In the genomic region with DNA sequence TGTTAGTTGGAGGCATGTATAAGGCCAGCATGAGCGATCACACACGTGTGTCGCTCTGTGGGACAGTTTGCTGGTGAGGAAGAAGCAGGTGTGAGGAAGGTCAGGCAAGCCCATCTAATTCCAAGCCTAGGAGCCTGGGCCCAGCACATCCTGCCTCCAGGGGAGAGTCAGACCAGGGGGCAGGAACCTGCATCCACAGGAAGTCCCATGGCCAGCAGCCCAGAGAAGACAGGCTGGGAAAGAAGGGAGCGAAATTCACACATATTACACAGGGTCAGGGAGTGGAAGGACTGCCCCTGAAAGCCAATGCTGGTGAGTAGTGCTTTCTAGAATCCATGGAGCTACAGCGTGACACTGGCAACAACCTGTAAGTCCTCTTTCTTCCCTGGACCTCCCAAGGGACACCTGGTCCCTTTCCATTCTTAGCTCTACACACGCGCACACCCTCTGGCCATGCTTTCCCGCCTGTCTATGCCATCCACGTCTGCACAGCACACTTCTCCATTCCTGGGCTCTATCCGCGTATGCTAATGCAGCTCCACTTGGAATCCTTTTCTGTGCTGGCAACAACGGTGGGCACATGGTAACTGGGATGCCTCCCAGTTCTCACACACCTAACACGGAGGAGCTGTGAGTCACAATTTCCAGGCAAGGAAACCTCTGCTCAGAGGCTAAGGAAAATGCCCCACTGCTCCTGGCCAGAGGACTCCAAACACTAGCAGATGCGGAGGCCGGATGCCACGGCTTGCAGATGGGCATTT, we compare ENCODE assay signal across 11 mouse cellular contexts. TPM values are rescaled to one million over a fixed set of nuclear protein-coding genes. Genes with fewer than 3 reads are reported as not detected.
DNase-seq lines count a peak whose midpoint lies in the region; ATAC-seq and TF ChIP-seq lines count a peak whose summit lies in the region.
"Had no signal": no experiment of that assay in that cellular context is flagged by ENCODE, and none has a peak within 500 bp of the region (broad histone marks: within the 10 kb centered on the region; RNA-seq: fewer than 3 reads in every experiment).

No protein-coding gene starts in this region.

- 83% methylated on average over 16 of the region's 16 CpGs for WGBS in kidney, adult 2 months
- WGBS in limb, embryonic 15.5 days = 74% methylated on average over 16 of the region's 16 CpGs
- WGBS in midbrain, embryonic 14.5 days = 87% methylated on average over 16 of the region's 16 CpGs
- 92% methylated on average over 16 of the region's 16 CpGs for WGBS in midbrain, embryonic 10.5 days

- no peaks in the 10 kb centered on the region for H3K9me3 ChIP-seq in limb, embryonic 15.5 days
- H3K9me3 ChIP-seq in midbrain, embryonic 14.5 days (ENCODE audit: control insufficient read depth, low read length) = no peaks in the 10 kb centered on the region
- no peaks in the 10 kb centered on the region for H3K9me3 ChIP-seq in midbrain, embryonic 10.5 days (replicated peaks)
- H3K9me3 ChIP-seq: neural tube, embryonic 13.5 days had no signal

- no peaks in the 10 kb centered on the region for H3K27me3 ChIP-seq in kidney, adult 2 months (replicated peaks; ENCODE audit: control insufficient read depth, insufficient read depth, low read length)
- no peaks in the 10 kb centered on the region for H3K27me3 ChIP-seq in limb, embryonic 15.5 days
- H3K27me3 ChIP-seq in midbrain, embryonic 14.5 days (ENCODE audit: control insufficient read depth, insufficient read depth, low read length) = no peaks in the 10 kb centered on the region
- H3K27me3 ChIP-seq in midbrain, embryonic 10.5 days (ENCODE audit: low read depth, poor library complexity, severe bottlenecking) = no peaks in the 10 kb centered on the region
- H3K27me3 ChIP-seq: neural tube, embryonic 13.5 days; Patski had no signal

- DNase-seq in cerebellum, postnatal 14 days = peak; percentile 72
- no peak for DNase-seq in cerebellum, adult 9-10 months
- peak; percentile 59 for DNase-seq in kidney, adult 2 months
- no peak for DNase-seq in kidney, adult 11 months
- DNase-seq in NIH3T3 (ENCODE audit: low read depth) = peak; percentile 64
- DNase-seq in midbrain, embryonic 14.5 days = no peak
- DNase-seq in midbrain, embryonic 10.5 days (ENCODE audit: low spot score) = no peak
- DNase-seq: B cell, adult 2 months had no signal

- H3K4me3 ChIP-seq in kidney, adult 2 months (ENCODE audit: insufficient read depth, low read depth, low read length) = no peak overlapping the region
- H3K4me3 ChIP-seq in limb, embryonic 15.5 days = no peak overlapping the region
- no peak overlapping the region for H3K4me3 ChIP-seq in midbrain, embryonic 14.5 days (replicated peaks; ENCODE audit: low read depth, low read length)
- H3K4me3 ChIP-seq in midbrain, embryonic 10.5 days = no peak overlapping the region
- H3K4me3 ChIP-seq: neural tube, embryonic 13.5 days had no signal

- H3K4me1 ChIP-seq in kidney, adult 2 months (ENCODE audit: control insufficient read depth, insufficient read depth, low read length) = peaks cover 6% of the 10 kb centered on the region; the same call in 1 of the 2 replicates
- H3K4me1 ChIP-seq in limb, embryonic 15.5 days = peaks cover 10% of the 10 kb centered on the region; the same call in 1 of the 2 replicates
- H3K4me1 ChIP-seq in midbrain, embryonic 14.5 days (ENCODE audit: control insufficient read depth, insufficient read depth, low read length) = no peaks in the 10 kb centered on the region
- no peaks in the 10 kb centered on the region for H3K4me1 ChIP-seq in midbrain, embryonic 10.5 days

- H3K36me3 ChIP-seq in kidney, adult 2 months (ENCODE audit: control insufficient read depth, insufficient read depth, low read length) = no peaks in the 10 kb centered on the region
- peaks cover 10% of the 10 kb centered on the region; the same call in 1 of the 2 replicates for H3K36me3 ChIP-seq in limb, embryonic 15.5 days
- H3K36me3 ChIP-seq in midbrain, embryonic 14.5 days (ENCODE audit: control insufficient read depth, insufficient read depth, low read length) = peaks cover 19% of the 10 kb centered on the region
- H3K36me3 ChIP-seq in midbrain, embryonic 10.5 days = peaks cover 52% of the 10 kb centered on the region

- no peak for TF ChIP-seq POLR2A in kidney, adult 2 months (IDR thresholded peaks at IDR 0.05; ENCODE audit: low read depth, low read length)

- ATAC-seq in limb, embryonic 15.5 days (ENCODE audit: insufficient number of reproducible peaks, low FRiP score, low TSS enrichment, low read depth) = peak; percentile 71
- no peak for ATAC-seq in midbrain, embryonic 14.5 days (ENCODE audit: low FRiP score, low TSS enrichment)
- ATAC-seq: Patski had no signal

- no peak overlapping the region for H3K9ac ChIP-seq in limb, embryonic 15.5 days
- H3K9ac ChIP-seq in midbrain, embryonic 14.5 days (replicated peaks; ENCODE audit: low read length) = no peak overlapping the region
- H3K9ac ChIP-seq: neural tube, embryonic 13.5 days had no signal

- no peak overlapping the region for H3K27ac ChIP-seq in kidney, adult 2 months (ENCODE audit: insufficient read depth, low read depth, low read length)
- peak overlapping the region; percentile 17; the same call in 1 of the 2 replicates for H3K27ac ChIP-seq in limb, embryonic 15.5 days
- H3K27ac ChIP-seq in midbrain, embryonic 14.5 days (replicated peaks; ENCODE audit: low read depth, low read length) = no peak overlapping the region
- H3K27ac ChIP-seq in midbrain, embryonic 10.5 days (replicated peaks) = no peak overlapping the region
- H3K27ac ChIP-seq: neural tube, embryonic 13.5 days had no signal

- no peak overlapping the region for H3K4me2 ChIP-seq in limb, embryonic 15.5 days
- H3K4me2 ChIP-seq in midbrain, embryonic 14.5 days (ENCODE audit: low read length) = no peak overlapping the region
- H3K4me2 ChIP-seq: neural tube, embryonic 13.5 days had no signal

- no peak for TF ChIP-seq CTCF in kidney, adult 2 months (conservative IDR thresholded peaks at IDR 0.05; ENCODE audit: insufficient read depth, insufficient read length, low read depth, low read length)

RNA-seq across cellular contexts. Expression of a gene that starts 12.7 kb away (rescaled TPM):
- 4.7 and 5.0 TPM in 2 replicates for polyA plus RNA-seq in kidney, adult 2 months (2012; rRNA removed)
- 39.2 and 39.4 TPM in 2 replicates for polyA plus RNA-seq in limb, embryonic 15.5 days (2015; fragmentation: Nextera tagmentation; extraction: Ambion mirVana)
- 11.1 and 12.5 TPM in 2 replicates for polyA plus RNA-seq in midbrain, embryonic 14.5 days (2014; fragmentation: Nextera tagmentation; extraction: Ambion mirVana)
- 10.7 and 11.2 TPM in 2 replicates for polyA plus RNA-seq in midbrain, embryonic 10.5 days (2016; fragmentation: Nextera tagmentation; extraction: Ambion mirVana)

RNA-seq across cellular contexts. Expression of a gene that starts 44.0 kb away (rescaled TPM):
- 36.2 and 41.1 TPM in 2 replicates for polyA plus RNA-seq in kidney, adult 2 months (2012; rRNA removed)
- polyA plus RNA-seq in limb, embryonic 15.5 days (2015; fragmentation: Nextera tagmentation; extraction: Ambion mirVana) = 64.7 and 65.3 TPM in 2 replicates
- 74.6 and 81.0 TPM in 2 replicates for polyA plus RNA-seq in midbrain, embryonic 14.5 days (2014; fragmentation: Nextera tagmentation; extraction: Ambion mirVana)
- polyA plus RNA-seq in midbrain, embryonic 10.5 days (2016; fragmentation: Nextera tagmentation; extraction: Ambion mirVana) = 108 TPM in 2 replicates

Comparison
In these comparisons a context has a peak if more than half of its experiments do, and no peak if none do; other contexts are left out.
1. DNase-seq: peak in cerebellum, postnatal 14 days (2 of 2), kidney, adult 2 months (single experiment) and NIH3T3 (single experiment); none in cerebellum, adult 9-10 months (single experiment), kidney, adult 11 months (single experiment), midbrain, embryonic 14.5 days (single experiment) and midbrain, embryonic 10.5 days (single experiment).